Comparison of ENCODE assay signal across 30 mouse cellular contexts in the genomic region with DNA sequence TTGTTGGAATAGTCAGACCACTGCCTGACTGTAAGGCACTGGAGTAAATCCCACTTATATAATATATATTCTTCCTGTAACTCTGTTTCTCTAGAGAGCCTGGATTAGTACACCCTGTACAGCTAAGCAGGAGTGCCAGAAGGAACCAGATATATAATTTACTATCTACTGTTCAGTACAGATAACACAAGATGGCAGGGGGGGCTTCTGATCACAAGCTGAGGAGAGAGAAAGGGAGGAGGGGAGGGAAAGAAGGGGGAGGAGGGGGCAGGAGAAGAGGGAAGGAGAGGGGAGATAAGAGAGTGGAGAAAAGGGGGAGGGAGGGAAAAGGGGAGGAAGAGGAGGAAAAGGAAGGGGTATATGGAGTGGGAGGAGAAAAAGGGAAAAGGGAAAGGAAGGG.
"Had no signal": no experiment of that assay in that cellular context is flagged by ENCODE, and none has a peak within 500 bp of the region (broad histone marks: within the 10 kb centered on the region; RNA-seq: fewer than 3 reads in every experiment).

No protein-coding gene starts in this region.

- H3K9me3 ChIP-seq: heart, embryonic 10.5 days; heart, embryonic 12.5 days; heart, embryonic 13.5 days; heart, embryonic 15.5 days; hindbrain, embryonic 10.5 days; hindbrain, embryonic 12.5 days; hindbrain, embryonic 13.5 days; hindbrain, embryonic 15.5 days; intestine, embryonic 15.5 days; kidney, embryonic 15.5 days had no signal

- H3K9ac ChIP-seq: heart, embryonic 12.5 days; heart, embryonic 13.5 days; heart, embryonic 15.5 days; hindbrain, embryonic 12.5 days; hindbrain, embryonic 13.5 days; hindbrain, embryonic 14.5 days; hindbrain, embryonic 15.5 days; intestine, embryonic 15.5 days; kidney, embryonic 15.5 days had no signal

- H3K36me3 ChIP-seq: heart, embryonic 10.5 days; heart, embryonic 12.5 days; heart, embryonic 13.5 days; heart, embryonic 15.5 days; hindbrain, embryonic 10.5 days; hindbrain, embryonic 12.5 days; hindbrain, embryonic 13.5 days; hindbrain, embryonic 15.5 days; intestine, embryonic 15.5 days; kidney, embryonic 15.5 days had no signal

- H3K4me3 ChIP-seq: heart, embryonic 10.5 days; heart, embryonic 12.5 days; heart, embryonic 13.5 days; heart, embryonic 15.5 days; hindbrain, embryonic 10.5 days; hindbrain, embryonic 12.5 days; hindbrain, embryonic 13.5 days; hindbrain, embryonic 15.5 days; intestine, embryonic 15.5 days; kidney, embryonic 15.5 days; left cerebral cortex, adult 2 months had no signal

- DNase-seq: heart, postnatal 10 days; heart, postnatal 14 days; heart, postnatal 36 days; heart, postnatal 4 days; kidney, adult 11 months; kidney, adult 18-20 months; kidney, adult 2 months; kidney, adult 8-10 months; kidney, adult 9 months; kidney, postnatal 10 days; kidney, postnatal 14 days; kidney, postnatal 25 days; kidney, postnatal 36 days; kidney, postnatal 4 days; layer of hippocampus, adult 9-11 months; layer of hippocampus, postnatal 36 days had no signal

- H3K27me3 ChIP-seq: heart, embryonic 12.5 days; heart, embryonic 13.5 days; heart, embryonic 15.5 days; hindbrain, embryonic 12.5 days; hindbrain, embryonic 13.5 days; hindbrain, embryonic 15.5 days; intestine, embryonic 15.5 days; kidney, embryonic 15.5 days had no signal

- H3K27ac ChIP-seq: heart, embryonic 10.5 days; heart, embryonic 13.5 days; heart, embryonic 15.5 days; hindbrain, embryonic 10.5 days; hindbrain, embryonic 12.5 days; hindbrain, embryonic 13.5 days; hindbrain, embryonic 14.5 days; hindbrain, embryonic 15.5 days; hindbrain, postnatal 0 days; intestine, embryonic 15.5 days; kidney, embryonic 15.5 days; kidney, postnatal 0 days; left cerebral cortex, adult 2 months had no signal

- H3K4me1 ChIP-seq: intestine, embryonic 15.5 days had no signal
